Mouse (Mus musculus) cerebellum, adult 11 months (tissue): ENCODE measurements around the gene Vmn1r30.

Experiments used
- DNase-seq: peaks from one replicate; pipeline ENCODE4 v3.0.0; 2022

Gene Vmn1r30

DNA sequence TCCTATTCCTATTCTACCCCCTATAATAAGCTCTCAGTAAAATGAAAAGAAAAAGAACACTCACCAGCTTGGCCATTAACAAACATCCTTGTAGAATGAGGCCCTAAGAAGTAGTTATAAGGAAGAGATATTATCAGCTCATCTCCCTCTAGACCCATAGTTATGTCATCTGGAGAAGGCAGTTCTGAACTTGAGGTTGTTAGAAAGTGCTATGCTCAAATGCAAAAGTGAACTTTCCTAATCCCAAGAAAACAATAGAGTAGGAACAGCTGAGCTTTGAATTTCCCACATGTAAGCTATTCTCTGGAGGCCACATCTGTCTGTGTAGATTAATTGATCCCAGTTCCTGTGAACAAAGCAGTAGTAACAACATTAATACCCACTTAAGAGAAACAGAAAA is at the start of gene Vmn1r30:
TSS of gene Vmn1r30 (minus strand) at position 101 of the 400 bp plus-strand sequence.
- DNase-seq, result no peak

DNA sequence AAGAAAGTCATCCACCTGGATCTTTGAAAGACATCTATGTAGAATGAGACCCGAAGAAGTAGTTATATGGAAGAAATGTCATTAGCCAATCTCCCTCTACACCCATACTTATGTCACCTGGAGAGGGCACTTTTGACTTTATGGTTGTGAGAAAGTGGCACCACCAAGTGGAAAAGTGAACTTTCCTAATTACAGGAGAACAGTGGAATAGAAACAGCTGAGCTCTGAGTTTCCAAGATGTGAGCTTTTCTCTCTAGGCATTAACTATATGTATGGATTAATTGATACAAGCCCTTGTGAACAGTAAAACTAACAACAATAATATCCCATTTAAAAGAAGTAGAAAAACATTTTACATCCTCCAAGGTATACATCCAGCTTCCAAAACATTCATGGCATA is 32.0 kb upstream of the Vmn1r30 start, which contains the start of gene Vmn1r31:
TSS of gene Vmn1r31 (minus strand) at position 101 of the 400 bp plus-strand sequence.
- DNase-seq, result no peak
